Mouse (Mus musculus) hindbrain, embryonic 14.5 days (tissue): ENCODE data around the gene Ccnf. TPM values are rescaled to one million over a fixed set of nuclear protein-coding genes. Genes with fewer than 3 reads are reported as not detected.

Experiments
- ATAC-seq: fragments of 200-750 bp; cut with Nextera tagmentation; 2 replicates; pipeline ENCODE4 v1.8.0; 2017; ENCODE audit warnings: moderate number of reproducible peaks, mild to moderate bottlenecking, moderate TSS enrichment, moderate library complexity; ENCODE audit not compliant: low FRiP score
- DNase-seq: peaks from one replicate; pipeline ENCODE4 v3.0.0-alpha.2; 2015; ENCODE audit warnings: low spot score
- H3K27ac ChIP-seq: fragments of 300-500 bp; sonication (generic); 2 replicates; pipeline ENCODE4 v1.5.1; 2014; ENCODE audit warnings: mild to moderate bottlenecking, moderate library complexity
- H3K27me3 ChIP-seq: fragments of 300-500 bp; sonication (generic); 2 replicates; pipeline ENCODE4 v1.6.1; 2014; ENCODE audit warnings: mild to moderate bottlenecking, low read length, mixed read lengths; ENCODE audit not compliant: control insufficient read depth, insufficient read depth
- H3K36me3 ChIP-seq: fragments of 300-500 bp; sonication (generic); replicated peaks from 2 replicates; pipeline ENCODE4 v1.6.1; 2014; ENCODE audit not compliant: control insufficient read depth, insufficient read depth
- H3K4me1 ChIP-seq: fragments of 300-500 bp; sonication (generic); replicated peaks from 2 replicates; pipeline ENCODE4 v1.6.1; 2014; ENCODE audit warnings: antibody characterized with exemption, low read length, mixed read lengths; ENCODE audit not compliant: control insufficient read depth, insufficient read depth
- H3K4me2 ChIP-seq: fragments of 300-500 bp; sonication (generic); replicated peaks from 2 replicates; pipeline ENCODE4 v1.6.1; 2014; ENCODE audit warnings: mild to moderate bottlenecking, moderate library complexity
- H3K4me3 ChIP-seq: fragments of 300-500 bp; sonication (generic); replicated peaks from 2 replicates; pipeline ENCODE4 v1.5.1; 2014; ENCODE audit warnings: mild to moderate bottlenecking, low read length
- H3K9ac ChIP-seq: fragments of 300-500 bp; sonication (generic); 2 replicates; pipeline ENCODE4 v1.6.1; 2014
- H3K9me3 ChIP-seq: fragments of 300-500 bp; sonication (generic); 2 replicates; pipeline ENCODE4 v1.6.1; 2016; ENCODE audit warnings: low read length; ENCODE audit not compliant: control insufficient read depth
- WGBS: fragments of 180-500 bp; shearing (Covaris S2); extraction: QIAGEN DNeasy Blood & Tissue Kit; methylation state at CpG from one replicate; pipeline ENCODE4 v1.1.7; 2014; 5-methylcytosine and 5-hydroxymethylcytosine counted together
- polyA plus RNA-seq: library from polyadenylated mRNA; unstranded; fragments of >200 nt; fragmentation: Nextera tagmentation; extraction: Ambion mirVana; gene quantifications from 2 replicates; pipeline ENCODE4 v1.2.1, GENCODE M21; 2014

Ccnf gene
- polyA plus RNA-seq, 1 experiment from 2014 or later = 11.8 TPM

- Histone ChIP-seq H3K27me3 (no peaks in the 10 kb centered on the region), H3K4me2 (no peak overlapping the region), H3K36me3 (peaks cover 30% of the 10 kb centered on the region), H3K9me3 (no peaks in the 10 kb centered on the region), H3K9ac (no peak overlapping the region), H3K27ac (no peak overlapping the region), H3K4me3 (no peak overlapping the region), H3K4me1 (peaks cover 31% of the 10 kb centered on the region)
- DNase-seq (no peak), ATAC-seq (no peak)
- WGBS = 78% methylated on average over 6 of the region's 6 CpGs
These were observed 38.1 kb downstream of the Ccnf start for GRCm38 (mm10) chr17:24213186-24213585.

- ATAC-seq (no peak), DNase-seq (no peak)
- WGBS = 34% methylated on average over 5 of the region's 5 CpGs
- Histone ChIP-seq H3K4me1 (peaks cover 38% of the 10 kb centered on the region), H3K9me3 (no peaks in the 10 kb centered on the region), H3K27ac (0 out of 2 replicates have a peak overlapping the region, but pooled peaks have one; percentile 27), H3K4me3 (peak overlapping the region; percentile 60), H3K4me2 (peak overlapping the region; percentile 99), H3K36me3 (peaks cover 26% of the 10 kb centered on the region), H3K27me3 (0 out of 2 replicates have a peak, but pooled peaks cover 3% of the 10 kb centered on the region), H3K9ac (peak overlapping the region; percentile 95; the same call in 1 of the 2 replicates)
These were observed 38.8 kb downstream of the Ccnf start for GRCm38 (mm10) chr17:24212441-24213018.

- Histone ChIP-seq H3K4me1 (peaks cover 45% of the 10 kb centered on the region), H3K27me3 (0 out of 2 replicates have a peak, but pooled peaks cover 4% of the 10 kb centered on the region), H3K36me3 (peaks cover 20% of the 10 kb centered on the region), H3K4me2 (peak overlapping the region; percentile 99), H3K27ac (peak overlapping the region; percentile 86), H3K9ac (peak overlapping the region; percentile 95), H3K4me3 (peak overlapping the region; percentile 60), H3K9me3 (no peaks in the 10 kb centered on the region)
- ATAC-seq (peak; percentile 66), DNase-seq (peak; percentile 86)
- WGBS = 2% methylated on average over 37 of the region's 37 CpGs
These were observed 39.4 kb downstream of the Ccnf start for GRCm38 (mm10) chr17:24211631-24212440.

- Histone ChIP-seq H3K4me1 (peaks cover 57% of the 10 kb centered on the region), H3K27me3 (0 out of 2 replicates have a peak, but pooled peaks cover 4% of the 10 kb centered on the region), H3K4me2 (no peak overlapping the region), H3K36me3 (peaks cover 8% of the 10 kb centered on the region), H3K4me3 (no peak overlapping the region), H3K9me3 (no peaks in the 10 kb centered on the region), H3K27ac (no peak overlapping the region), H3K9ac (no peak overlapping the region)
- 89% methylated on average over 3 of the region's 3 CpGs for WGBS
- DNase-seq = no peak
- no peak for ATAC-seq
These were observed 40.7 kb downstream of the Ccnf start for GRCm38 (mm10) chr17:24210591-24210990.

GRCm38 (mm10) chr17:24209916-24210240 is 41.4 kb downstream of the Ccnf start:
- peaks cover under 1% of the 10 kb centered on the region; the same call in 1 of the 2 replicates for H3K36me3 ChIP-seq
- peak overlapping the region; percentile 35; the same call in 1 of the 2 replicates for H3K4me3 ChIP-seq
- H3K4me1 ChIP-seq = peaks cover 58% of the 10 kb centered on the region
- DNase-seq (no peak), ATAC-seq (no peak)
- peak overlapping the region; percentile 95 for H3K4me2 ChIP-seq
- H3K27ac ChIP-seq = peak overlapping the region; percentile 66
- 0 out of 2 replicates have a peak, but pooled peaks cover 4% of the 10 kb centered on the region for H3K27me3 ChIP-seq
- peak overlapping the region; percentile 59; the same call in 1 of the 2 replicates for H3K9ac ChIP-seq
- WGBS = 69% methylated on average over 3 of the region's 3 CpGs
- no peaks in the 10 kb centered on the region for H3K9me3 ChIP-seq

GRCm38 (mm10) chr17:24209043-24209915 is 42.0 kb downstream of the Ccnf start, which contains the start of gene Ntn3:
TSS of gene Ntn3 (minus strand) at chr17:24209531.
- DNase-seq = peak; percentile 60
- Histone ChIP-seq H3K4me1 (peaks cover 64% of the 10 kb centered on the region), H3K9me3 (no peaks in the 10 kb centered on the region), H3K36me3 (no peaks in the 10 kb centered on the region), H3K4me3 (peak within 1 kb of the TSS; percentile 35), H3K9ac (peak within 1 kb of the TSS; percentile 59), H3K27ac (peak within 1 kb of the TSS; percentile 66), H3K4me2 (peak within 1 kb of the TSS; percentile 95), H3K27me3 (0 out of 2 replicates have a peak, but pooled peaks cover 4% of the 10 kb centered on the region)
- whole genome bisulfite sequencing = 2% methylated on average over 31 of the region's 43 CpGs
- peak; percentile 38 for ATAC-seq

- no peaks in the 10 kb centered on the region for H3K36me3 ChIP-seq
- WGBS = 2% methylated on average over 29 of the region's 29 CpGs
- peak overlapping the region; percentile 95 for H3K4me2 ChIP-seq
- H3K4me3 ChIP-seq = peak overlapping the region; percentile 35
- peak overlapping the region; percentile 59 for H3K9ac ChIP-seq
- no peak for ATAC-seq
- 0 out of 2 replicates have a peak, but pooled peaks cover 4% of the 10 kb centered on the region for H3K27me3 ChIP-seq
- peak overlapping the region; percentile 66 for H3K27ac ChIP-seq
- no peak for DNase-seq
- H3K9me3 ChIP-seq = no peaks in the 10 kb centered on the region
- peaks cover 71% of the 10 kb centered on the region for H3K4me1 ChIP-seq
These were observed 42.6 kb downstream of the Ccnf start for GRCm38 (mm10) chr17:24208641-24209042.

GRCm38 (mm10) chr17:24207768-24208640 is 43.3 kb downstream of the Ccnf start:
- DNase-seq = no peak

More at GRCm38 (mm10) chr17:24207768-24208640, 43.3 kb downstream of the Ccnf start:
- peak overlapping the region; percentile 35 for H3K4me3 ChIP-seq
- H3K9ac ChIP-seq = peak overlapping the region; percentile 59
- ATAC-seq = no peak
- 0 out of 2 replicates have a peak, but pooled peaks cover 4% of the 10 kb centered on the region for H3K27me3 ChIP-seq
- H3K27ac ChIP-seq = no peak overlapping the region
- H3K36me3 ChIP-seq = no peaks in the 10 kb centered on the region
- H3K9me3 ChIP-seq = no peaks in the 10 kb centered on the region
- H3K4me1 ChIP-seq = peaks cover 77% of the 10 kb centered on the region
- H3K4me2 ChIP-seq = peak overlapping the region; percentile 95
- WGBS = 59% methylated on average over 34 of the region's 34 CpGs
